Mouse (Mus musculus) left cerebral cortex, postnatal 4 days (tissue): Measurements from ENCODE around the gene Kcnj4. TPM values are rescaled to one million over a fixed set of nuclear protein-coding genes. Genes with fewer than 3 reads are reported as not detected.

Experiments used
- DNase-seq: peaks from one replicate; pipeline ENCODE4 v3.0.0-alpha.2; 2022
- intact Hi-C: fragments of 180-260 bp; cut with DNase I; formaldehyde crosslinking; loops from one replicate; pipeline ENCODE4 v1.15.1; 2025
- total RNA-seq, 2 experiments: library from RNA; stranded (reverse); gene quantifications; 2 replicates each; pipeline ENCODE4 v1.2.3; 2021

Gene Kcnj4
- total RNA-seq = 10 to 100 TPM; 29.9 to 39.5 TPM

DNA sequence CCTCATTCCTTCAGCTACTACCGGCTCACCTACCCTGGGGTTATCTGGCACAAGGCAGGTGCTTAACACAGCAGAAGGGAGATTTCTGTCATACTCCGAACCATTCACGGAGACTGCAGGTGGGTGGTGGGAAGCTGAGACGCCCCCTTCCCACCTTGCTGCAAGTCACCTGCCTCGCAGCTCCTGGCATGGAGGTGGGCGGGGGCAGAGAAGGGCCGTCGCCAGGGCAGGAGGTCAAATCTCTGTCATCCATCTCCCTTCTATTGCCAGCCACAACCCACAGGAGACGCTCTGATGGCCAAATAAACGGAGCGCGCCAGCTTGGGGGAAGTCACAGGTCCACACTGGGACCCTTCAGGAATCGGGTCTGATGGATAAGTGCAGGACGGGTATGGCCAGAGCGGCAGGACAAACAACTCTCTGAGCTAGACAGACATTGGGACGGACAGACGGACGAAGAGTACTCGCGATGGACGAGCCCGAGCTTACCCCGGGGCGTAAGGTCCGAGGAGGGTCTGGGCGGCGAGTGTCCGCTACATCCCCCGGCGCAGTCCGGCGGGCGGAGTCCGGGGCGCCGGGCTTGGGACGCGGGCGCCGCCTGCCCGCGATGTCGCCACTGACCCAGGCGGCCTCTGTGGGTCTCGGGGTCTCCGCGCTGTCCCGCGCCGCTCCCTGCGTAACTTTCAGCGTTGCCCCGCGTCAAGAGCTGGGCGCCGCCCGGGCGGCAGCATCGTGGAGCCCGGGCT is at the start of gene Kcnj4:
Gene Kcnj4, minus strand, starts transcription at position 535 of the 746 bp plus-strand sequence.
- intact Hi-C loops = no loop called here
- no peak for DNase-seq

DNA sequence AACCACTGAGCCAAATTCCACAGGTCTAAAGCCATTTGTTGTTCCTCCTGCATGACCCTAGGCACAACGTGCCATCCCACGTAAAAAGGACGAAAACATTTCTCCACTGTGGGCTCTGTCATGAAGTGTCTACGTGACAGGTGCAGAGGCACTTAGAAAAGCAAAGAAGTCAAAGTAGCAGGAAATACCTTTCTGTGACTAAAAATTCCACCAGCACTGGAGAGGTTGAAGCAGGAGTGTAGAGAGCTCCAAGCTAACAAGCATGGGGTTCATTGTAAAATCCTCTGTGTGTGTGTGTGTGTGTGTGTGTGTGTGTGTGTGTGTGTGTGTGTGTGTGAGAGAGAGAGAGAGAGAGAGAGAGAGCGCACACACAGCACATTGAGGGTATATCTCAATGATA is 47.5 kb upstream of the Kcnj4 start:
- intact Hi-C loops = no loop called here
- DNase-seq = no peak

DNA sequence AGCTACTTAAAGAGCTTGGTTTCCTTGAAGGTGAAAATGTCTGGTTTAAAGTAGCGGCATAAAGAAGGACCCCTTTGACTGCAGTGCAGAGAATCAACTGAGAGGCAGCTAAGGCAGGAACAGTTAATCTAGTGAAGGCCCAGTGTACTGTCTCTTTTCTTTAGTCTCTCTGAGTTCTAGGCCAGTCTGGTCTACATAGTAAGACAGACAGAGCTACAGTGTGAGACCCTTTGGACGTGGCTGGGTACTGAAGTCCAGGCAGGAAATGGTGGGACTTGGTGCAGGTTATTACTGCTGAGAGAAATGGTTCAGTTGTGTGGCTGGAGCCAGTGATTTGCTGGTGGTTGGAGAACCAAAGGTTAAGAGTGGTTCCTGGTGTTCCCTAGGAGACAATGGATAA is 43.2 kb upstream of the Kcnj4 start:
- DNase-seq = no peak
- intact Hi-C loops = loop anchor here (10.0 kb wide), 1 partner anchor 57 kb away; the partner anchor contains the start of gene Dmc1

DNA sequence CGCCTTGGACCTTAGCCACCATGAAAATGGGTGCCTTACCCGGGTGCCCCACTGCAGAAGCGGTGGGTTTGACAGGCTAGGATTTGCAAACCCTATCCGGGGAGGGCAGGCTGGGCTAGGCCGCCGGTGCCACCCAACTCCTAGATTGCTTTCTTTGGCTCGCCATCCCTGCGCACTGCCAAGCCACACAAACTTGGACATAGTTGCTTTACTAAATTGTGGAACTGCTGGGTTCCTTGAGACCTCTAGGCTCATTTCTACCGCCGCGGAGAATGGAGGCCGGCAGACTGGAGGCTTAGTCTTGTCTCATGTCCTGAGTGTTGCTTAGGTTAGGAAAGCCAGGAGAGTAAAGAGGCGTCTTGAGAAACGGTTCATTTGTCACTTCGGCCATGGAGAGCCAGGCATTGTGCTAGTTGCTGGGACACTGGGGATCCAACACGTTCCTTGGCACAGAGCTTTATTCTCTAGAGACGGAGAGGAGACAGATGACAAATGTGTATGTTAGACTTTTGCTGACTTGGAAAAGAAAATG is 42.3 kb upstream of the Kcnj4 start:
- intact Hi-C loops = loop anchor here (10.0 kb wide), 1 partner anchor 57 kb away; the partner anchor contains the start of gene Dmc1
- no peak for DNase-seq

DNA sequence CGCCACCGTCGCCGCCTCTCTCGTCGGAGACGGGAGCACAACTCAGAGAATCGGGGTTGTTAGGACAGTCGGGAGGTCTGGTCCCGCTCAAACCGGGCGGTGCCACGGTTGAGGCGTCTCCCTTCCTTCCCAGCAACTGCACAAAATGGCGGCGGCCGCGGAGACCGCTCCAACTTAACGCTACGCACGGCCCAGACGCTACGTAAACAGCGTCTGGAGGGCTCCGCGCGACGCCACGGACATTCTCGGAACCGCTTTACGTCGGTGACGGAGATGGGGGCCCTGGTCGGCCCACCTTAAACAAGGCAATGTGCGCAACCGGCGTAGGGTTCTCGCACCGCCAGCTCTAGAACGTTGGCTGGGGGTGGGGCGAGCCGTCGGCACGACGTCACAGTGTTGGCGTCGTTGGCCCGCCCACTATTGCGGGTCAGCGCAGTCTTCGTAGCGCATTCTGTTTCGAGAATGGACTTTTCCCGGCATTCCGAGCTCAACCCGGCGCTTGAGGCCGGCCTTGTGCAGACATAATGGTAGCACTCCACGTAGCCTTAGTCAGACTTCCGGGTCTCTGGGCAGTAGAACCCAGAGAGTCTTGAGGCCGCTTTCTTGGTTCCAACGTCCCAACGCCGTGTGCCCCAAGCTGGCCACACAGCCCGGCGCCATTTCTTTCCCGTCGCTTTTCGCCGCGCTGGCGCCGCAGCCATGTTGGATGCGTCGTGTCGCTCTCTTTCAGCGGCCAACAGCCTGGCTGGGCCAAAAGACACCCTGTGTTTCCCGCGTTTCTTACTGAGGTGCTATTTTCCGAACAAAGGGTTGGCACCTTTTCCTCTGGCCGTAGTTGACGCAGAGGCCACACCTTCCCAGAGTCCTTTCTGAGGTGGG is 41.6 kb upstream of the Kcnj4 start, which contains the start of gene Ddx17:
Gene Ddx17, minus strand, starts transcription at position 332 of the 879 bp plus-strand sequence.
- DNase-seq = peak; percentile 99
- intact Hi-C loops = loop anchor here (10.0 kb wide), 1 partner anchor 58 kb away; the partner anchor contains the start of gene Dmc1

DNA sequence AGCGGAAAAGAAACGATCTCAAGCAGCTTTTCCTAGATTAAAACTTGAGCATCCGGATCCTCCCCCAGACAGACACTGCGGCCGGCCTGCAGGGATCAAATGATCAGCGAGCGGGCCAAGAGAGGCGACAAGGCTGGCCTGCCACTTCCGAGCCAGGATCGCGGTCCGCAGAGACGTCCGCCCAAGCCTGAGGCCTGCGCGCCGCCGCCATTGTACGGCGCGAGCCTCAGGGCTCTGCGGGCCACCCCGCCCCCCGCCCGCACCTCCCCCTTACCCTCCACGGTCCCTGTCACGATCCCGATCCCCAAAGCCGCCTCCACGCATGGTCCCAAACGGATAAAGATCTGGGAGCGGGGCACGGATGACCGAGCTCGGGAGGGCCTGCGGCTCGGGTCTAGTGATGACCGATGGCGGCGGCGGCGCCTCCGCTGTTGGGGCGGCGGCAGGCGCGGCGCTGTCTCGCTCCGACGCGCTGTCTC is 40.9 kb upstream of the Kcnj4 start:
- DNase-seq = peak; percentile 77
- intact Hi-C loops = loop anchor here (10.0 kb wide), 1 partner anchor 59 kb away; the partner anchor contains the start of gene Dmc1

DNA sequence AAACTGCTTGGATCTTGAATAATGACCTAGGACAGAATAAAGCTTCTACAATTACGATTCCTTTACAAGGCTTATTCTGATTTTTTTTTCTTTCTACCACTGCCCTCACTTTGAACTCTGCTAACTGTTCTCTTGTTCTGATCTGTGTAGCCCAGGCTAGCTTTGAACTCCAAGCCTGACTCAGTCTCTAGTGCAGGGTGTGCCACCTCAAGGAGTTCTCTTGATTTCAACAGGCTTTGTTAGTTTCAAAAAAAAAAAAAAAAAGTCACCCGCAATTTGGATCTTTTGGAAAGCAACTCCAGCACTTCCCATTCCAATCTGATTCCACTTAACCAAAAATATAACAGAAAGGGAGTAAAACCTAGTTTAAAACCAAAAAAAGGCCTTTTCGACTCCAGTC is 40.5 kb upstream of the Kcnj4 start:
- no peak for DNase-seq
- intact Hi-C loops = loop anchor here (10.0 kb wide), 1 partner anchor 59 kb away; the partner anchor contains the start of gene Dmc1

DNA sequence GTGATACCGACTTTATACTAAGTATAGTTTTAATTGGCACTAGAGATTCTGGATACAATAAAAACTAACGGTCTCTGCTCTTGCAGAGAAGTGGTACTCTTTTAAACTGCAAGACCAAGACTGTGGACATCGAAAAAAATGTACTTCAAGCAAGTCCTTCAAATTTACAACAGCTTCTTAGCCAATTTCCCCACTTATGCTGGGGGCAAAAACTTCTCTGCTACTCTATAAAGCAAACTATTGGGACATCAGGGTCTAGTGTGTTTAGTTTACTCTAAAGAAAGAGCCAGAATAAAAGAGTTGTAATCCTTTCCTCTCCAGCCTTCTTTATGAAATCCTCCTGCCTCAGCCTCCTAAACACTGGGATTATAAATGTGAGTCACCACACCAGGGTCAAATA is 38.9 kb upstream of the Kcnj4 start:
- DNase-seq = no peak
- intact Hi-C loops = loop anchor here (10.0 kb wide), 1 partner anchor 61 kb away; the partner anchor contains the start of gene Dmc1

DNA sequence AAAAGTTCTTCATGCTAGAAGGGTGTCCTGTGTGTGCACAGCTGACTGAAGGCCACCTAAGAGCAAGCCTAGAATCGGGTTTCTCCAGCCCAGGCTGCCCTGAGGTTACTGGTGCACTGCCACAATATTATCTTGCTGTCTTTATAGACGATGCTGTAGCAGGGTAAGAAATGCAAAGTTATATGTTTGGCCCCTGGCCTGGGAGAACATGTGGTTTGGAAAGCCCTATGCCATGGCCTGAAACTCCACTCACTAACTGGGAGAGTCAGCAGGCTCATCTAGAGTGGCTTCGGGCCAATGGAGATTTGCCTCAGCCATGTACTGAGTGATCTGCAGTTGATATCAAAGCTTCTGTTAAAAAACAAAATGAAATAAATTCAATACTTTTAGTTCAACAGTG is 28.8 kb upstream of the Kcnj4 start:
- intact Hi-C loops = no loop called here
- no peak for DNase-seq

DNA sequence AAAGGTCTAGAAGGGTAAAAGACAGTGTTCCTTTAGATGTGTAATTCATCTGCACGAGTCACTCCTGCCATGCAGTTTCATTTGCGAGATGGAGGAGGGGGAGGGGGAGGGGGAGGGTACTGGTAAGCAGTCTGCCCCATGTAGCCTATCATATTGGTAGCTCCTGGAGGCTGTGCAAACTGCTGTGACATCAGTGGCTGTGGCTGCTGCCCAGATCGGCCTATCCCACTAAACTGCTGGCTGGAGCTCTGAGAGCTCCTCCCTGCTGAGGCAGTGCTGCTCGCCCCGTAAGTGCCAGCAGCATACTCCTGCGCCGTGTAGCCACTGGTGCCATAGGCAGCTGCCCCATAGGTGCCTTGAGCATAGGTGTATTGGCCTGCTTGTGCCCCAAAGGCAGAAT is 24.9 kb upstream of the Kcnj4 start:
- intact Hi-C loops = no loop called here
- DNase-seq = no peak

DNA sequence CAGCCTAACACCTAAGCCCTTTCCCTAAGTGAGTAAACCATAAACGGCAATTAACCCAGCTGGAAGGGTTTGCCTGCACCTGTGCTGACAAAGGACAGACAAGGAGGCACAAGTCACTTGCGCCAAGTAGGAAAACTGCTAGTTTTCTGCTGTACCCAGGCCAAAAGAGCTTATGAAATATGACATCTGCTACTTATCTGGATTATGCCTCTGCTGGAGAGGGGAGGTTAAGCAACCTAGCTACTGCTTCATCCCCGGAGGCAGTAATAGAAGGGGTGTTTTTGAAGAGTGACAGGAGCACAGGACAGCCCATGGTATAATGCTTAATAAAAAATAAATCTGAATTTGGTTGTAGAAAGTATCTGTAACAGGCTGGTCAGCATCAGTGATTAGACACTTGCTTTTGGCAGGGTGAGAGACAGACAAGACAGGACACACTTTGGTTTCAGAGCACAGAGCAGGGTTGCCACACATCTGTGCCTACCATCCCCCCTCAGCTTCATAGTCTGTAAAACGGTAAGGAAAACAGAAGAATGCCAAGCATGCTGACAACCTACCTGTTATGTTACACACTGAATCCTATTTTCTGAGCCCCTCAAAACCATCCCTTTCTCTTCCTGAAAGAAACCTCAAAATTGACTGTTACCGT is 23.1 kb upstream of the Kcnj4 start:
- intact Hi-C loops = no loop called here
- DNase-seq = no peak

DNA sequence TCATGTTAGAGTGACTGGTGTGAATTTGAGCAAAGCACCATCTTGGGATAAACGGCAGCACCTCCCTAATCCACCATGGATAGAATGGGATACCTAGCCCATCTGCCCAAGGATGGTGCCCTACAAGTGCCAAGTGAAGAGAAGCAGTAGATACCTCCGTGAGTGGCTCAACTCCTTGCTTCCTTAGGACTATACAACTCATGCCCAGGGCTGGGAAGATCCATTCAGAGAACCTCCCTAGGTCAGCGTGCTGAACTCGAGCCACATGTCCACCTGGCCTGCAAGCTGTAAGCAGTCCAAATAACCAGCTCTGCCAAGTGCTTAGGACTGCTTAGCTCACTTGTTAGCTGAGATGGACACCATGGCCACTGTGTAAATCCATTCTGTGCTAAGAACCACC is 22.2 kb upstream of the Kcnj4 start:
- no peak for DNase-seq
- intact Hi-C loops = no loop called here

DNA sequence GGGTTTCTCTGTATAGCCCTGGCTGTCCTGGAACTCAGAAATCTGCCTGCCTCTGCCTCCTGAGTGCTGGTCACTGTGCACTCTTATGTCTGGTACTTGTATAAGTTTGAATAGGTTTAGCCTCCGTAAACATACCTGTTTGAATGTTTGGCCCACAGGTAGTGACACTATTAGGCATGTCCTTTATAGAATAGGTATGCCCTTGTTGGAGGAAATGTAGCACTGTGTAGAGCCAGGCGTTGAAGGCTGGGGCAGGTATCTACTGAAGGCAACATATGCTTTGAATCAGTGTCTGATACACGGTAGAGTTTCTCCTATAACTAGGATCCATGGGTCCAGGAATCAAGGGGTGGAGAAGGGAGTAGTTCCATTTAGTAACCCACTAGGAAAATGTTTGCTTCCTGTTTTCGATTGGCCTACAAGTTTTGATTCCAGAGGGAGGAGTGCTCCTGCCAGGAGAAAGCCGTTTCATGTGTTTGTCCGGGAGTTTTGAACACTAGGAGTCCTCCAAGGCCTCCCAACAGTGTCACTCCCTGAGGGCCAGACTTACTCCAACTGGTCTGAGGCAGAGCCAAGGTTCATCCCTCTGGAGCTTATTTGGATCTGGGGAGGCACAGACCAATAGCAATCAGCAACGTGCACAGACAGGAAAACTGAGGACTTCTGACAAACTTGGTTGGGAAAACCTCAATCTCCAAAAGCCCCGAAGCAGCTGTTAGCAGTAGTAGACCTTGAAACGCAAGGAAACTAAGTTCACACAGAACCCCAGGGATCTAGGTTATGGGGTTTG is 21.1 kb upstream of the Kcnj4 start:
- intact Hi-C loops = no loop called here

DNA sequence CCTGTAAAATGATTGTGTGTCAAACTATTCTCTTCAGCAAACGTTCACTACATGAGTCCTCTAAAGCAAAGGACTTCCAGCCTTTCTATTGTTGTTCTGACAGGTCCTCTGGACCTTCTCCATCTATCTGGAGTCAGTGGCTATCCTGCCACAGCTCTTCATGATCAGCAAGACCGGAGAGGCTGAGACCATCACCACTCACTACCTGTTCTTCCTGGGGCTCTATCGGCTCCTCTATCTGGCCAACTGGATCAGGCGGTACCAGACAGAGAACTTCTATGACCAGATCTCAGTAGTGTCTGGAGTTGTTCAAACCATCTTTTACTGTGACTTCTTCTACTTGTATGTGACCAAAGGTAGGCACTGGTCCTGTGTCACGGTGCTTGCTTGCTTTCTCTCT is 20.5 kb upstream of the Kcnj4 start:
- no peak for DNase-seq
- intact Hi-C loops = no loop called here

More for the DNA sequence above, 21.1 kb upstream of the Kcnj4 start:
- DNase-seq = no peak

DNA sequence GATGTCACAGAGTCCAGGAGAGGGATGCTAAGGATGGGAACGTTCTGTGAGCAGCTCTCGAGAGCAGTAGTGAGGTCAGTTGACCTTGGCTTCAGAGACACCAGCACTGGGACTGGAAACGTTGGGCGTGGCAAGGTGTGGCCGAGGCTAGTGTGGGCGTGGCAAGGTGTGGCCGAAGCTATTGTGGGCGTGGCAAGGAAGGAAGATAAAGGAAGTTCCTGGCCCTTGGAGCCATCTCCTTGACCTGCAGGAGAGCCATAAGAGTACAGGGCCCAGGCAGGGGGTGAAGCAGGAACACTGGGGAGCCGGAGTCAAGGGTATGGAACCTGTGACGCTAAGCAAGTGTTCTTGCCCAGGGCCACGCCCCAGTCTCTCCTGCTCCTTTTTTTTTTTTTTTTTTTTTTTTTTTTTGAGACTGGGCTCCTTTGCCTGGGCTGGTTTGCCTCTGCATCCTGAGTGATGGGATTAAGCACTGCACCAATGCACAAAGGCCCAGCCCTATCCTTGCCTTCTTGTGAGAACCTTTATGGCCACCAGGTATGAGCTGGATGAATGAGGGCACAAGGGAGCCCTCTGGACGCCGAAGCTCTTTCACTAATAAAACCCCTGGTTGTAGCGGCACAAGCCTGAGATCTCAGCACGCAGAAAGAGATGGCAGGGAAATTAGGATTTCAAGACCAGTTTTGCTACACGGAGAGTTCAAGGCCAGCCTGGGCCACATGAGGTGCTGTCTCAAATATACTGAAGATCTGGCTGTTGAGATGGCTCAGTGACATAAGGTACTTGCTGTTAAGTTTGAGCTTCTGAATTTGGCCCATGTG is 14.6 kb upstream of the Kcnj4 start:
- DNase-seq = no peak

DNA sequence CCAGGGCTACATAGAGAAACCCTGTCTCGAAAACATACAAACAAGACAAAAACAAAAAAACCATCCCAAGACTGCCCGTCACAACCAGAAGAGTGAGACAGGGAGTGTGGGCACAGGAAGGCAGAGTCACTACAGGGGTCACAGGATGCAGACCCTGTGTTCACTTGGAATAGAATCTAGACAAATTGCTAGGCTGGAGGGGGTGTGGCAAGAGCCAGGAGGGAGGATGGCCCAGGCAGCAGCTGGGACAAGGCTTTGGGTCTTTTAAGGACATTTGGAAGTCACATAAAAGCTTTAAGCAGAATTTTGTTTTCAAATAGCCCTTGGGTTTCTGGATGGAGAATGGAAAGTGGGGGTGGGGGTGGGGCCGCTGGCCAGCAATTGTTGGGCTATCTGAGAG is 13.5 kb upstream of the Kcnj4 start:
- intact Hi-C loops = no loop called here
- DNase-seq = no peak

More for the DNA sequence above, 14.6 kb upstream of the Kcnj4 start:
- intact Hi-C loops = no loop called here

DNA sequence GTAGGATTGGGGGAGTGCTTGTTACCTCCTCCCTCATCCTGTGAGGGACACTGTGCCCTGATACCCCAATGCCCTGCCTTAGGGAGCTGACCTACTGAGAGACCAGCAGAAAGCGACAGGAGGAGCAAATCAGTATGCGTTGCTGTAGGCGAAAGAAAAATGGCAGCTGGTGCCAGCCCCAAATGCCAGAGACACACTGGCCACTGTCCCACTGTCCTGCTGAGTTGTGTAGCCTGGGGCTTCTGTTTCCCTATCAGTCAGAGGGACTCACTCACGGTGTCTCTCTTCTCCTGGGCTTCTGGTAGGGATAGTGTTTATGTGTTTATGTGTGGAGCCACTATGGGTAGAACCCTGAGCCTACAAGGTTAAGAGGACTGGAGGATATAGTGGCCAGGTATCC is 12.7 kb upstream of the Kcnj4 start:
- peak; percentile 62 for DNase-seq
- intact Hi-C loops = no loop called here

DNA sequence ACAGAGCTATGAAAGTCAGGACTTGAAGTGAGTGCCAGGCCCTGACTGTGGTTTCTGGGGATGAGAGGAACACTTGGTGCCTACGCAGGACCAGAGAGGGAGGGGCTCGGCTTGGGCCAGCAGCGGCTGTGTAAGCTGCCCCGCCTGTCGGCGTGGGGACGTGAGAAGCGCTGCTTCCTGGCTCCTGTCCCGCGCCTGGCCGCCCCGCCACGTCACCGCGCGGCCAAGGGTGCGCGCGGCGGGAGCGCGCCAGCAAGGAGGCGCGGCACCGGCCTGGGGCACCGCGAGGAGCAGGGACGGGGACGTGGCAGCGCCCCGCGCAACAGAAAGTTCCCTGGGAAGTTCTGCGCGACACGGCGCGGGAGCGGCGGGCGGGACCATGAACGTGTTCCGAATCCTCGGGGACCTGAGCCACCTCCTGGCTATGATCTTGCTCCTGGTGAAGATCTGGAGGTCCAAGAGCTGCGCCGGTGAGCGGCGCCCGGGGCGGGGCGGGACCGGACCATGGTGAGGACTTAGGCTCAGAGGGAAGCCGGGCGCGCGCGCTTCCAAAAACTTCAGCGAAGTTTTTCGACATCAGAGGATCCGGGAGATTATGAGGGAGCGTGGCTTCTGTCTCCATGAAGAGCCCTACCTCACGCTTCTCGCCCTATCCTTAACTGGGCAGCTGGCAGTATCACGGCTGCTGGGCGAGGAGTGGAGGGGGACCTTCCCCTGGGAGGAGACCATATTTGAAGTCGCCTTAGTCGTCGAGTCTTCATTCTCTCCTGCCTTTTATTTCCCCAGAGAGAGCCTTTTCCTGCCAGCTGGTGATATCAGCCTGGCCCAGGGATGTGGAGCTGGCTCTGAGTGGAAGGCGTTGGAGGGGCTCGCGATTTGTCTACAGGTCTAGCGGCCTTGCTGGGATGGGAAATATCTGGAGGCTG is 11.4 kb upstream of the Kcnj4 start, which contains the start of gene Kdelr3:
Gene Kdelr3, plus strand, starts transcription at position 241 of the 926 bp plus-strand sequence.
- intact Hi-C loops = no loop called here
- DNase-seq = peak; percentile 58
